Mouse (Mus musculus): ENCODE results near the gene Tmem109. TPM values are rescaled to one million over a fixed set of nuclear protein-coding genes. Genes with fewer than 3 reads are reported as not detected.
A peak's percentile ranks its signal among the peaks of the same experiment; 100 is the strongest.

Gene Tmem109
- polyA plus RNA-seq, 1 experiment, result 26.8 TPM

GRCm38 (mm10) chr19:10904927-10905727, 23.3 kb upstream of the Tmem109 start:
- 54% methylated on average over 7 of the region's 7 CpGs for WGBS
- no peak for TF ChIP-seq CTCF (IDR thresholded peaks at IDR 0.05; ENCODE audit: extremely low read depth, insufficient read length, insufficient replicate concordance, low read depth, low read length)
- no peak for TF ChIP-seq POLR2A (IDR thresholded peaks at IDR 0.05; ENCODE audit: low read depth, low read length)
- H3K4me3 ChIP-seq (ENCODE audit: low read depth, low read length), result no peak overlapping the region
- H3K27ac ChIP-seq (ENCODE audit: insufficient read depth, low read depth, low read length), result peak overlapping the region; percentile 58
- H3K36me3 ChIP-seq (ENCODE audit: control insufficient read depth, insufficient read depth, low read length), result peaks cover 47% of the 10 kb centered on the region
- no peaks in the 10 kb centered on the region for H3K27me3 ChIP-seq (ENCODE audit: control insufficient read depth, insufficient read depth, low read length)
- H3K4me1 ChIP-seq (ENCODE audit: control insufficient read depth, insufficient read depth, insufficient read length, low read length), result 0 out of 2 replicates have a peak, but pooled peaks cover 2% of the 10 kb centered on the region

- peaks cover 52% of the 10 kb centered on the region for H3K36me3 ChIP-seq (ENCODE audit: control insufficient read depth, insufficient read depth, low read length)
- H3K27me3 ChIP-seq (ENCODE audit: control insufficient read depth, insufficient read depth, low read length), result no peaks in the 10 kb centered on the region
- 64% methylated on average over 5 of the region's 5 CpGs for WGBS
- no peak overlapping the region; the same call in 1 of the 2 replicates for H3K27ac ChIP-seq (ENCODE audit: insufficient read depth, low read depth, low read length)
- 0 out of 2 replicates have a peak, but pooled peaks cover 2% of the 10 kb centered on the region for H3K4me1 ChIP-seq (ENCODE audit: control insufficient read depth, insufficient read depth, insufficient read length, low read length)
- H3K4me3 ChIP-seq (ENCODE audit: low read depth, low read length), result no peak overlapping the region
- TF ChIP-seq POLR2A (IDR thresholded peaks at IDR 0.05; ENCODE audit: low read depth, low read length) (no peak), CTCF (IDR thresholded peaks at IDR 0.05; ENCODE audit: extremely low read depth, insufficient read length, insufficient replicate concordance, low read depth, low read length) (no peak)
Measured at GRCm38 (mm10) chr19:10904512-10904911, 22.7 kb upstream of the Tmem109 start.

GRCm38 (mm10) chr19:10901046-10901445, 19.2 kb upstream of the Tmem109 start:
- Histone ChIP-seq H3K4me3 (ENCODE audit: low read depth, low read length) (no peak overlapping the region), H3K27me3 (ENCODE audit: control insufficient read depth, insufficient read depth, low read length) (no peaks in the 10 kb centered on the region), H3K36me3 (ENCODE audit: control insufficient read depth, insufficient read depth, low read length) (peaks cover 63% of the 10 kb centered on the region), H3K27ac (ENCODE audit: insufficient read depth, low read depth, low read length) (no peak overlapping the region), H3K4me1 (ENCODE audit: control insufficient read depth, insufficient read depth, insufficient read length, low read length) (peaks cover 2% of the 10 kb centered on the region; the same call in 1 of the 2 replicates)
- 79% methylated on average over 5 of the region's 5 CpGs for WGBS
- TF ChIP-seq CTCF (IDR thresholded peaks at IDR 0.05; ENCODE audit: extremely low read depth, insufficient read length, insufficient replicate concordance, low read depth, low read length) (no peak), POLR2A (IDR thresholded peaks at IDR 0.05; ENCODE audit: low read depth, low read length) (no peak)

GRCm38 (mm10) chr19:10900315-10900714, 18.5 kb upstream of the Tmem109 start:
- Histone ChIP-seq H3K27ac (ENCODE audit: insufficient read depth, low read depth, low read length) (no peak overlapping the region), H3K27me3 (ENCODE audit: control insufficient read depth, insufficient read depth, low read length) (no peaks in the 10 kb centered on the region), H3K36me3 (ENCODE audit: control insufficient read depth, insufficient read depth, low read length) (peaks cover 60% of the 10 kb centered on the region), H3K4me1 (ENCODE audit: control insufficient read depth, insufficient read depth, insufficient read length, low read length) (no peaks in the 10 kb centered on the region; the same call in 1 of the 2 replicates), H3K4me3 (ENCODE audit: low read depth, low read length) (no peak overlapping the region)
- 52% methylated on average over 6 of the region's 6 CpGs for WGBS
- TF ChIP-seq POLR2A (IDR thresholded peaks at IDR 0.05; ENCODE audit: low read depth, low read length) (no peak), CTCF (IDR thresholded peaks at IDR 0.05; ENCODE audit: extremely low read depth, insufficient read length, insufficient replicate concordance, low read depth, low read length) (no peak)

- 70% methylated on average over 8 of the region's 8 CpGs for WGBS
- TF ChIP-seq POLR2A (IDR thresholded peaks at IDR 0.05; ENCODE audit: low read depth, low read length), result no peak
- no peak for TF ChIP-seq CTCF (IDR thresholded peaks at IDR 0.05; ENCODE audit: extremely low read depth, insufficient read length, insufficient replicate concordance, low read depth, low read length)
- peaks cover 38% of the 10 kb centered on the region for H3K36me3 ChIP-seq (ENCODE audit: control insufficient read depth, insufficient read depth, low read length)
- H3K27ac ChIP-seq (ENCODE audit: insufficient read depth, low read depth, low read length), result no peak overlapping the region
- H3K4me1 ChIP-seq (ENCODE audit: control insufficient read depth, insufficient read depth, insufficient read length, low read length), result peaks cover 2% of the 10 kb centered on the region; the same call in 1 of the 2 replicates
- no peak overlapping the region for H3K4me3 ChIP-seq (ENCODE audit: low read depth, low read length)
- no peaks in the 10 kb centered on the region for H3K27me3 ChIP-seq (ENCODE audit: control insufficient read depth, insufficient read depth, low read length)
Measured at GRCm38 (mm10) chr19:10897491-10897890, 15.7 kb upstream of the Tmem109 start.

- Histone ChIP-seq H3K36me3 (ENCODE audit: control insufficient read depth, insufficient read depth, low read length) (peaks cover 32% of the 10 kb centered on the region), H3K4me3 (ENCODE audit: low read depth, low read length) (no peak overlapping the region), H3K27ac (ENCODE audit: insufficient read depth, low read depth, low read length) (no peak overlapping the region), H3K27me3 (ENCODE audit: control insufficient read depth, insufficient read depth, low read length) (no peaks in the 10 kb centered on the region), H3K4me1 (ENCODE audit: control insufficient read depth, insufficient read depth, insufficient read length, low read length) (peaks cover 2% of the 10 kb centered on the region; the same call in 1 of the 2 replicates)
- TF ChIP-seq POLR2A (IDR thresholded peaks at IDR 0.05; ENCODE audit: low read depth, low read length), result no peak
- no peak for TF ChIP-seq CTCF (IDR thresholded peaks at IDR 0.05; ENCODE audit: extremely low read depth, insufficient read length, insufficient replicate concordance, low read depth, low read length)
- 32% methylated on average over 7 of the region's 7 CpGs for WGBS
Measured at GRCm38 (mm10) chr19:10896849-10897248, 15.0 kb upstream of the Tmem109 start.

GRCm38 (mm10) chr19:10895708-10896107, 13.9 kb upstream of the Tmem109 start:
- H3K27ac ChIP-seq (ENCODE audit: insufficient read depth, low read depth, low read length), result peak overlapping the region; percentile 76
- no peaks in the 10 kb centered on the region for H3K27me3 ChIP-seq (ENCODE audit: control insufficient read depth, insufficient read depth, low read length)
- peaks cover 2% of the 10 kb centered on the region; the same call in 1 of the 2 replicates for H3K4me1 ChIP-seq (ENCODE audit: control insufficient read depth, insufficient read depth, insufficient read length, low read length)
- under 1% methylated on average over 16 of the region's 16 CpGs for WGBS
- H3K36me3 ChIP-seq (ENCODE audit: control insufficient read depth, insufficient read depth, low read length), result peaks cover 23% of the 10 kb centered on the region
- TF ChIP-seq POLR2A (IDR thresholded peaks at IDR 0.05; ENCODE audit: low read depth, low read length) (no peak), CTCF (IDR thresholded peaks at IDR 0.05; ENCODE audit: extremely low read depth, insufficient read length, insufficient replicate concordance, low read depth, low read length) (no peak)
- peak overlapping the region; percentile 92 for H3K4me3 ChIP-seq (ENCODE audit: low read depth, low read length)

All from small intestine, adult 2 months (tissue).